Mouse (Mus musculus): ENCODE measurements around the gene D130043K22Rik. TPM values are rescaled to one million over a fixed set of nuclear protein-coding genes. Genes with fewer than 3 reads are reported as not detected.

The D130043K22Rik gene
- polyA plus RNA-seq, 1 experiment = 0.86 TPM

- DNase-seq = no peak
- Histone ChIP-seq H3K4me3 (replicated peaks; ENCODE audit: extremely low read depth, low read depth, low read length) (no peak overlapping the region), H3K4me1 (ENCODE audit: control insufficient read depth, insufficient read depth, low read length) (no peaks in the 10 kb centered on the region)
- TF ChIP-seq POLR2A (IDR thresholded peaks at IDR 0.05; ENCODE audit: borderline replicate concordance, extremely low read depth, low read depth, low read length) (no peak), CTCF (IDR thresholded peaks at IDR 0.05; ENCODE audit: insufficient read depth, low read length) (no peak)
- WGBS = 76% methylated on average over 6 of the region's 6 CpGs
These were observed 35.3 kb downstream of the D130043K22Rik start for GRCm38 (mm10) chr13:24880208-24880607.

DNA sequence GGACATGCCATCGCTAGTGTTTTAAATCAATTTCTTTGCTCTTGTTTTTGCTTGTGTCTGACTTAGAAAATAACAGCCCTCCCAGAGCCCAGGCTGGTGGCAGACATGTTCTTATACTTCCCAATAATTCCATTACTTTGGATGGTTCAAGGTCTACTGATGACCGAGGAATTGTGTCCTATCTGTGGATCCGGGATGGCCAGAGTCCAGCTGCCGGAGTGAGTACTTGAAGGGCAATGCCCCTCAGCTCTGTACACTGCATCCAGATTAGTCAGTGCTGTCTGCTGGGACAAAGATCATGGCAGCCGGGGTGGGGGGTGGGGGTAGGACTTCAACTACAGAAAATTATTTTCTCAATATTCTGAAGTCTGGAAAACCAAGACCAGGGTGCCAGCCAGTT, 35.8 kb downstream of the D130043K22Rik start:
- 87% methylated on average over 5 of the region's 5 CpGs for WGBS
- TF ChIP-seq CTCF (IDR thresholded peaks at IDR 0.05; ENCODE audit: insufficient read depth, low read length) (no peak), POLR2A (IDR thresholded peaks at IDR 0.05; ENCODE audit: borderline replicate concordance, extremely low read depth, low read depth, low read length) (no peak)
- no peak overlapping the region for H3K4me3 ChIP-seq (replicated peaks; ENCODE audit: extremely low read depth, low read depth, low read length)
- no peaks in the 10 kb centered on the region for H3K4me1 ChIP-seq (ENCODE audit: control insufficient read depth, insufficient read depth, low read length)
- DNase-seq = no peak

DNA sequence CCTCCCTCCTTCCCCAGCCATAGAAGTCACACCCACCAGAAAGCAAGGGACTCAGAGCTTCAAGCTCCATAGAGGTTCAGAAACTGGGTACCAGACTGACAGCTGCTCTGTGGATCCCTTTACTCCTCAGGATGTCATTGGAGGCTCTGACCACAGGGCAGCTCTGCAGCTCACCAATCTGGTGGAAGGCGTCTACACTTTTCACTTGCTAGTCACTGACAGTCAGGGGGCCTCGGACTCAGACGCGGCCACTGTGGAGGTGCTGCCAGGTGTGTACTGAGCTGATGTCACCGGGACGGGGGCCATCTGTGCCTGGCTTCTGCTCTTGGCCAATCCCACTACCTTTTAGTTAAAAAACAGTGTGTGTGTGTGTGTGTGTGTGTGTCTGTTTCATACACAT, 37.5 kb downstream of the D130043K22Rik start:
- no peaks in the 10 kb centered on the region for H3K4me1 ChIP-seq (ENCODE audit: control insufficient read depth, insufficient read depth, low read length)
- no peak overlapping the region for H3K4me3 ChIP-seq (replicated peaks; ENCODE audit: extremely low read depth, low read depth, low read length)
- TF ChIP-seq POLR2A (IDR thresholded peaks at IDR 0.05; ENCODE audit: borderline replicate concordance, extremely low read depth, low read depth, low read length) (no peak), CTCF (IDR thresholded peaks at IDR 0.05; ENCODE audit: insufficient read depth, low read length) (no peak)
- WGBS = 93% methylated on average over 6 of the region's 6 CpGs
- DNase-seq = peak; percentile 8

GRCm38 (mm10) chr13:24889554-24889953, 44.6 kb downstream of the D130043K22Rik start:
- H3K4me1 ChIP-seq (ENCODE audit: control insufficient read depth, insufficient read depth, low read length) = no peaks in the 10 kb centered on the region
- no peak for DNase-seq
- 53% methylated on average over 1 of the region's 1 CpGs for WGBS
- H3K4me3 ChIP-seq (replicated peaks; ENCODE audit: extremely low read depth, low read depth, low read length) = no peak overlapping the region
- TF ChIP-seq POLR2A (IDR thresholded peaks at IDR 0.05; ENCODE audit: borderline replicate concordance, extremely low read depth, low read depth, low read length) (no peak), CTCF (IDR thresholded peaks at IDR 0.05; ENCODE audit: insufficient read depth, low read length) (no peak)

GRCm38 (mm10) chr13:24892516-24892915, 47.6 kb downstream of the D130043K22Rik start:
- no peak for TF ChIP-seq POLR2A (IDR thresholded peaks at IDR 0.05; ENCODE audit: borderline replicate concordance, extremely low read depth, low read depth, low read length)
- TF ChIP-seq CTCF (IDR thresholded peaks at IDR 0.05; ENCODE audit: insufficient read depth, low read length) = no peak
- no peaks in the 10 kb centered on the region for H3K4me1 ChIP-seq (ENCODE audit: control insufficient read depth, insufficient read depth, low read length)
- WGBS = 80% methylated on average over 3 of the region's 3 CpGs
- no peak overlapping the region for H3K4me3 ChIP-seq (replicated peaks; ENCODE audit: extremely low read depth, low read depth, low read length)
- no peak for DNase-seq

DNA sequence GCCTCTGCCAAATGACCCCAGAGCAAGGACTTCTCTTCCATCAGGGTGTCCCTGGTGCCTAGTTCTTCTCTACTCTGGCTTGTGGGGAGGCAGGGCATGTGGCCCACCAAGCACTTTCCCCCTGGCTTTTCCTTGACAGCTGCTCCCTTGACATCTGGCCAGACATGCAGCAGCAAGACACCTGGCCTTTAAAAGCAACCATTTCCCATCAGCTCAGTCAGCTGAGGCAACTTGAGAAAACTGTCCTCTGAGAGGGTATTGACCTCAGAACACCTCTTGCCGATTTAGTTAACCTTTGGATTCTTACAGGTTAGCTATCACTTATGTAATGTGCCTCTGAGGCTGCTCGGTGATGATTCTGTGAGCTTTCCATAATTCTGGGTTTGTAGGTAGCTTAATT, 48.9 kb downstream of the D130043K22Rik start:
- no peaks in the 10 kb centered on the region for H3K4me1 ChIP-seq (ENCODE audit: control insufficient read depth, insufficient read depth, low read length)
- DNase-seq = no peak
- TF ChIP-seq POLR2A (IDR thresholded peaks at IDR 0.05; ENCODE audit: borderline replicate concordance, extremely low read depth, low read depth, low read length) (no peak), CTCF (IDR thresholded peaks at IDR 0.05; ENCODE audit: insufficient read depth, low read length) (no peak)
- no peak overlapping the region for H3K4me3 ChIP-seq (replicated peaks; ENCODE audit: extremely low read depth, low read depth, low read length)
- 78% methylated on average over 2 of the region's 2 CpGs for WGBS

- WGBS = 85% methylated on average over 2 of the region's 2 CpGs
These were observed 57.0 kb downstream of the D130043K22Rik start for GRCm38 (mm10) chr13:24901916-24902315.

DNA sequence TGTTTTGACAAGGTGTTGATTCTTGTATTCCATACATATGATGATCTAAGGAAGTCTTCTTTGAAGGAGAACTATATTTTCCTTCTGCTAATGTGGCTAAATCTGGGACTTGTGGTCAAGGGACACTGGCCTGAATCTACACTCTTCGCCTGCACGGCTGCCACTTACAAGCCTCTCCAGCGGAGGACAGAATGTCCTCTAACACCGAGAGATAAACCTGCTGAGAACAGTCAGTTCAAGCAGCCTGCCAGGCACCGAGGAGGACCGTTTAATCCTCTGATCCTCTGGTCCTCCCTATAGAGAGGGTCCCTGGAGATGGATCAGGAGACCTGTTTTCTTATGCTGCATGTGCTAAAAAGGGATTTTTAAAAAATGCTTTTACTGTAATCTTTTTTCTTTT, 58.5 kb downstream of the D130043K22Rik start:
- 59% methylated on average over 6 of the region's 6 CpGs for WGBS
- H3K4me1 ChIP-seq (ENCODE audit: control insufficient read depth, insufficient read depth, low read length) = no peaks in the 10 kb centered on the region
- DNase-seq = no peak
- H3K4me3 ChIP-seq (replicated peaks; ENCODE audit: extremely low read depth, low read depth, low read length) = no peak overlapping the region
- TF ChIP-seq CTCF (IDR thresholded peaks at IDR 0.05; ENCODE audit: insufficient read depth, low read length) = no peak
- TF ChIP-seq POLR2A (IDR thresholded peaks at IDR 0.05; ENCODE audit: borderline replicate concordance, extremely low read depth, low read depth, low read length) = no peak

More at GRCm38 (mm10) chr13:24901916-24902315, 57.0 kb downstream of the D130043K22Rik start:
- no peak for DNase-seq
- no peak for TF ChIP-seq POLR2A (IDR thresholded peaks at IDR 0.05; ENCODE audit: borderline replicate concordance, extremely low read depth, low read depth, low read length)
- TF ChIP-seq CTCF (IDR thresholded peaks at IDR 0.05; ENCODE audit: insufficient read depth, low read length) = no peak
- no peaks in the 10 kb centered on the region for H3K4me1 ChIP-seq (ENCODE audit: control insufficient read depth, insufficient read depth, low read length)
- no peak overlapping the region for H3K4me3 ChIP-seq (replicated peaks; ENCODE audit: extremely low read depth, low read depth, low read length)

- H3K4me1 ChIP-seq (ENCODE audit: control insufficient read depth, insufficient read depth, low read length) = no peaks in the 10 kb centered on the region
- TF ChIP-seq POLR2A (IDR thresholded peaks at IDR 0.05; ENCODE audit: borderline replicate concordance, extremely low read depth, low read depth, low read length) (no peak), CTCF (IDR thresholded peaks at IDR 0.05; ENCODE audit: insufficient read depth, low read length) (no peak)
- H3K4me3 ChIP-seq (replicated peaks; ENCODE audit: extremely low read depth, low read depth, low read length) = no peak overlapping the region
- 77% methylated on average over 12 of the region's 12 CpGs for WGBS
- DNase-seq = no peak
These were observed 60.5 kb downstream of the D130043K22Rik start for GRCm38 (mm10) chr13:24905422-24905821.

DNA sequence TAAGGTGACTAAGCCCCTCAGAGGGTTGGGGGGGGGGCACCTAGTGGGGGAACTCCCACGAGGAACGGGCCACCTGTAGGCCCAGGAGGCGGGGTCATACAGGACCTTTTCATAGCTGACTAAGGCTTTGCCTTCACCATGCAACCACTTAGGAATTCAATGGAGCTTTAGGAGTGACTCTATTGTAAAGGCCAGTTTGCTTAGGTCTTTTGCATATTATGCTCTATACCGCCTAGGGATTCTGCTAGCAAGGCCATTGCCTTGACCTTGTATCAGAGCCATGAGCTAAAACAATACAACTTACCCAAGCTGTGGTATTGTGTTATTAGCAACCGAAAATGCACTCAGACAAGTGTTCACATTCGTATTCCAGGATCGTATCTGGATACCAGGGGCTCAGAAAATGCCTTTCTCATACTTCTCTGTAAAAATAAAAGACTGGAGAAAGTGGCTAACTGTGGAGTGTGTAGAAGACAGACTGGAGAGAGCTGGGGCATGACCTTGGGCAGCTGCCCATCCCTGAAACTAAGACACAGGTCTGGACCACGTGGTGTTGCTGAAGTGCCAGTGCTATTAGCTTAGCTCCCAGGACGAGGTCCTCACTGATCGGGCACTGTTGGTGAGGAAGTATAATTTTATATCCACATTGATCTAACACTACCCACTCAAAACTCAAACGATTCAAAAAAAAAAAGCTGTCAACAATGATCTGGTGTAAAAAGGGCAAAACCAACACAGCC, 62.1 kb downstream of the D130043K22Rik start:
- no peaks in the 10 kb centered on the region for H3K4me1 ChIP-seq (ENCODE audit: control insufficient read depth, insufficient read depth, low read length)
- H3K4me3 ChIP-seq (replicated peaks; ENCODE audit: extremely low read depth, low read depth, low read length) = no peak overlapping the region
- peak; percentile 13 for DNase-seq
- TF ChIP-seq POLR2A (IDR thresholded peaks at IDR 0.05; ENCODE audit: borderline replicate concordance, extremely low read depth, low read depth, low read length) = no peak
- no peak for TF ChIP-seq CTCF (IDR thresholded peaks at IDR 0.05; ENCODE audit: insufficient read depth, low read length)
- WGBS = 69% methylated on average over 11 of the region's 11 CpGs
